Mouse (Mus musculus): ENCODE results near the gene Aldh9a1.
A peak's percentile ranks its signal among the peaks of the same experiment; 100 is the strongest.

GRCm38 (mm10) chr1:167393683-167394492 is 44.1 kb downstream of the Aldh9a1 start, which contains the start of gene Mgst3:
- TF ChIP-seq CTCF (IDR thresholded peaks at IDR 0.05) (peak; percentile 82), EP300 (IDR thresholded peaks at IDR 0.05) (peak; percentile 38)

All from lung, postnatal 0 days (tissue).